Mouse (Mus musculus): ENCODE data around the gene Cdh18. TPM values are rescaled to one million over a fixed set of nuclear protein-coding genes. Genes with fewer than 3 reads are reported as not detected.
"Not testable (repeated sequence)": the region's sequence is repeated elsewhere in the genome, so short reads cannot be mapped to it uniquely, and the experiment has no call there.

Cdh18 gene
- polyA plus RNA-seq, 1 experiment from 2014 or later, result 0.17 TPM

GRCm38 (mm10) chr15:23340338-23340737, 791.5 kb downstream of the Cdh18 start:
- H3K4me3 ChIP-seq; H3K27me3 ChIP-seq (ENCODE audit: low read depth, poor library complexity, severe bottlenecking); H3K36me3 ChIP-seq; H3K4me1 ChIP-seq; H3K9me3 ChIP-seq (replicated peaks); DNase-seq (ENCODE audit: low spot score); H3K27ac ChIP-seq (replicated peaks): not testable (repeated sequence)
- WGBS, result no CpG with 5 or more reads among the region's 4 CpGs

GRCm38 (mm10) chr15:23351078-23351477, 802.3 kb downstream of the Cdh18 start:
- WGBS, result 83% methylated on average over 2 of the region's 2 CpGs
- H3K4me3 ChIP-seq, result no peak overlapping the region
- H3K27ac ChIP-seq (replicated peaks), result no peak overlapping the region
- H3K4me1 ChIP-seq, result no peaks in the 10 kb centered on the region
- DNase-seq (ENCODE audit: low spot score), result no peak
- H3K27me3 ChIP-seq (ENCODE audit: low read depth, poor library complexity, severe bottlenecking), result no peaks in the 10 kb centered on the region
- no peaks in the 10 kb centered on the region for H3K36me3 ChIP-seq
- no peaks in the 10 kb centered on the region for H3K9me3 ChIP-seq (replicated peaks)

GRCm38 (mm10) chr15:23366325-23366724, 817.5 kb downstream of the Cdh18 start:
- no peak overlapping the region for H3K27ac ChIP-seq (replicated peaks)
- no peaks in the 10 kb centered on the region for H3K9me3 ChIP-seq (replicated peaks)
- WGBS, result 95% methylated on average over 3 of the region's 3 CpGs
- no peak for DNase-seq (ENCODE audit: low spot score)
- H3K4me3 ChIP-seq, result no peak overlapping the region
- H3K36me3 ChIP-seq, result no peaks in the 10 kb centered on the region
- no peaks in the 10 kb centered on the region for H3K4me1 ChIP-seq
- H3K27me3 ChIP-seq (ENCODE audit: low read depth, poor library complexity, severe bottlenecking), result no peaks in the 10 kb centered on the region

GRCm38 (mm10) chr15:23367712-23368111, 818.9 kb downstream of the Cdh18 start:
- Histone ChIP-seq H3K27me3 (ENCODE audit: low read depth, poor library complexity, severe bottlenecking) (no peaks in the 10 kb centered on the region), H3K27ac (replicated peaks) (no peak overlapping the region), H3K9me3 (replicated peaks) (no peaks in the 10 kb centered on the region), H3K4me3 (no peak overlapping the region), H3K4me1 (no peaks in the 10 kb centered on the region), H3K36me3 (no peaks in the 10 kb centered on the region)
- WGBS, result 81% methylated on average over 1 of the region's 1 CpGs
- no peak for DNase-seq (ENCODE audit: low spot score)

- Histone ChIP-seq H3K9me3 (replicated peaks) (no peaks in the 10 kb centered on the region), H3K4me3 (no peak overlapping the region), H3K4me1 (no peaks in the 10 kb centered on the region), H3K27ac (replicated peaks) (no peak overlapping the region), H3K36me3 (no peaks in the 10 kb centered on the region), H3K27me3 (ENCODE audit: low read depth, poor library complexity, severe bottlenecking) (no peaks in the 10 kb centered on the region)
- WGBS, result 94% methylated on average over 2 of the region's 2 CpGs
- no peak for DNase-seq (ENCODE audit: low spot score)
Measured at GRCm38 (mm10) chr15:23378016-23378750, 829.4 kb downstream of the Cdh18 start.

- Histone ChIP-seq H3K4me3 (no peak overlapping the region), H3K27me3 (ENCODE audit: low read depth, poor library complexity, severe bottlenecking) (no peaks in the 10 kb centered on the region), H3K27ac (replicated peaks) (no peak overlapping the region), H3K4me1 (no peaks in the 10 kb centered on the region), H3K36me3 (no peaks in the 10 kb centered on the region), H3K9me3 (replicated peaks) (no peaks in the 10 kb centered on the region)
- DNase-seq (ENCODE audit: low spot score), result no peak
- WGBS, result 79% methylated on average over 4 of the region's 4 CpGs
Measured at GRCm38 (mm10) chr15:23385816-23386215, 837.0 kb downstream of the Cdh18 start.

GRCm38 (mm10) chr15:23396646-23397045, 847.8 kb downstream of the Cdh18 start:
- Histone ChIP-seq H3K9me3 (replicated peaks) (no peaks in the 10 kb centered on the region), H3K36me3 (no peaks in the 10 kb centered on the region), H3K4me1 (no peaks in the 10 kb centered on the region), H3K4me3 (no peak overlapping the region), H3K27me3 (ENCODE audit: low read depth, poor library complexity, severe bottlenecking) (no peaks in the 10 kb centered on the region), H3K27ac (replicated peaks) (no peak overlapping the region)
- no peak for DNase-seq (ENCODE audit: low spot score)

- Histone ChIP-seq H3K9me3 (replicated peaks) (no peaks in the 10 kb centered on the region), H3K4me3 (no peak overlapping the region), H3K4me1 (no peaks in the 10 kb centered on the region), H3K27me3 (ENCODE audit: low read depth, poor library complexity, severe bottlenecking) (no peaks in the 10 kb centered on the region), H3K27ac (replicated peaks) (no peak overlapping the region), H3K36me3 (no peaks in the 10 kb centered on the region)
- DNase-seq (ENCODE audit: low spot score), result no peak
- 95% methylated on average over 2 of the region's 2 CpGs for WGBS
Measured at GRCm38 (mm10) chr15:23403792-23404191, 855.0 kb downstream of the Cdh18 start.

GRCm38 (mm10) chr15:23408256-23408655, 859.4 kb downstream of the Cdh18 start:
- Histone ChIP-seq H3K4me1 (no peaks in the 10 kb centered on the region), H3K9me3 (replicated peaks) (no peaks in the 10 kb centered on the region), H3K27ac (replicated peaks) (no peak overlapping the region), H3K27me3 (ENCODE audit: low read depth, poor library complexity, severe bottlenecking) (no peaks in the 10 kb centered on the region), H3K36me3 (no peaks in the 10 kb centered on the region), H3K4me3 (no peak overlapping the region)
- whole genome bisulfite sequencing, result 88% methylated on average over 1 of the region's 1 CpGs
- DNase-seq (ENCODE audit: low spot score), result no peak

- DNase-seq (ENCODE audit: low spot score), result no peak
- Histone ChIP-seq H3K9me3 (replicated peaks) (peaks cover 10% of the 10 kb centered on the region; the same call in 1 of the 2 replicates), H3K36me3 (no peaks in the 10 kb centered on the region), H3K27me3 (ENCODE audit: low read depth, poor library complexity, severe bottlenecking) (no peaks in the 10 kb centered on the region), H3K4me3 (no peak overlapping the region), H3K4me1 (peaks cover 4% of the 10 kb centered on the region; the same call in 1 of the 2 replicates), H3K27ac (replicated peaks) (no peak overlapping the region)
- WGBS, result 80% methylated on average over 5 of the region's 5 CpGs
Measured at GRCm38 (mm10) chr15:23416450-23417080, 867.7 kb downstream of the Cdh18 start.

- no peaks in the 10 kb centered on the region for H3K27me3 ChIP-seq (ENCODE audit: low read depth, poor library complexity, severe bottlenecking)
- H3K9me3 ChIP-seq (replicated peaks), result peaks cover 10% of the 10 kb centered on the region; the same call in 1 of the 2 replicates
- no peaks in the 10 kb centered on the region for H3K36me3 ChIP-seq
- H3K4me1 ChIP-seq, result peaks cover 4% of the 10 kb centered on the region; the same call in 1 of the 2 replicates
- no peak overlapping the region for H3K4me3 ChIP-seq
- H3K27ac ChIP-seq (replicated peaks), result no peak overlapping the region
- DNase-seq (ENCODE audit: low spot score), result no peak
Measured at GRCm38 (mm10) chr15:23418158-23418557, 869.3 kb downstream of the Cdh18 start.

GRCm38 (mm10) chr15:23420010-23420409, 871.2 kb downstream of the Cdh18 start:
- no peak overlapping the region for H3K4me3 ChIP-seq
- no peak overlapping the region for H3K27ac ChIP-seq (replicated peaks)
- no peaks in the 10 kb centered on the region for H3K36me3 ChIP-seq
- no peak for DNase-seq (ENCODE audit: low spot score)
- whole genome bisulfite sequencing, result 82% methylated on average over 3 of the region's 3 CpGs
- no peaks in the 10 kb centered on the region for H3K27me3 ChIP-seq (ENCODE audit: low read depth, poor library complexity, severe bottlenecking)
- H3K9me3 ChIP-seq (replicated peaks), result peaks cover 10% of the 10 kb centered on the region; the same call in 1 of the 2 replicates
- H3K4me1 ChIP-seq, result peaks cover 4% of the 10 kb centered on the region; the same call in 1 of the 2 replicates

- DNase-seq (ENCODE audit: low spot score), result no peak
- H3K4me1 ChIP-seq, result no peaks in the 10 kb centered on the region
- H3K9me3 ChIP-seq (replicated peaks), result no peaks in the 10 kb centered on the region
- H3K36me3 ChIP-seq, result no peaks in the 10 kb centered on the region
- H3K4me3 ChIP-seq, result no peak overlapping the region
- no peak overlapping the region for H3K27ac ChIP-seq (replicated peaks)
- WGBS, result 87% methylated on average over 5 of the region's 5 CpGs
- H3K27me3 ChIP-seq (ENCODE audit: low read depth, poor library complexity, severe bottlenecking), result no peaks in the 10 kb centered on the region
Measured at GRCm38 (mm10) chr15:23430021-23430420, 881.2 kb downstream of the Cdh18 start.
